Mouse (Mus musculus) G1E (cell line): ENCODE measurements around the gene Srsf5.

Experiments
- CTCF ChIP-seq: IDR thresholded peaks from 2 replicates; pipeline ENCODE4 v1.5.1; 2012; ENCODE audit warnings: low read depth, low read length, inconsistent platforms, mixed read lengths
- GATA2 ChIP-seq: IDR thresholded peaks from 2 replicates; pipeline ENCODE4 v1.6.1; 2012; ENCODE audit warnings: low read depth, low read length, inconsistent platforms, borderline replicate concordance
- POLR2AphosphoS5 ChIP-seq: IDR thresholded peaks from 2 replicates; pipeline ENCODE4 v1.6.1; 2012; ENCODE audit warnings: low read depth, low read length, inconsistent platforms; ENCODE audit not compliant: insufficient replicate concordance

- TF ChIP-seq CTCF (no peak), POLR2AphosphoS5 (no peak), GATA2 (no peak)
Observed at GRCm38 (mm10) chr12:80970181-80970705, 24.9 kb downstream of the Srsf5 start.
